Comparison of ENCODE assay signal across 8 mouse cellular contexts in the genomic region with DNA sequence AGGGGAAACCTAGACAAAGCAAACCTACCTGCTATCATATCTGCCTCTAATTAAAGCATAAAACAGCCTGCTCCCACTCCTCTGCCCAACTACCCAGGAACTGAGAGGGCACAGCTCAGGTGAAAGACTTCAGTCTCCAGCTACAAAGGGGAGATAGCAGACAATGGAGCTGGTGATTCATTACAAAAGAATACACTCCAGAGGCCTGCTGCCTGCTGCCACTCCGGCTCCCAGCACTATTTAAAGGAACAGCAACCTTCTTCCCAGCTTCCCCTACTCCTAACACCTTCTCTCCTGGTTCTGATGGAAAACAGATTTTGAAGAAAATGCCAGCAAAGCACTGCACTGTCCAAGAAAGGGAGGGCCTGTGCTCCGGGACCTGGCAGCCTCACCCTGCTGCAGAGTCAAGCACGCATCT.
DNase-seq lines count a peak whose midpoint lies in the region; ATAC-seq lines count a peak whose summit lies in the region.

No protein-coding gene starts in this region.

- no peaks in the 10 kb centered on the region for H3K27me3 ChIP-seq in kidney, embryonic 14.5 days (ENCODE audit: control insufficient read depth, insufficient read depth, low read length)
- H3K27me3 ChIP-seq in forebrain, embryonic 11.5 days (ENCODE audit: control insufficient read depth, insufficient read depth, low read length) = no peaks in the 10 kb centered on the region
- H3K27me3 ChIP-seq in hindbrain, embryonic 13.5 days = no peaks in the 10 kb centered on the region

- peaks cover 19% of the 10 kb centered on the region for H3K4me1 ChIP-seq in kidney, embryonic 14.5 days (ENCODE audit: control insufficient read depth, insufficient read depth, low read length)
- peaks cover 16% of the 10 kb centered on the region; the same call in 1 of the 2 replicates for H3K4me1 ChIP-seq in forebrain, embryonic 11.5 days (replicated peaks; ENCODE audit: control insufficient read depth, insufficient read depth, low read length)
- peaks cover 58% of the 10 kb centered on the region for H3K4me1 ChIP-seq in hindbrain, embryonic 13.5 days (replicated peaks)

- peak overlapping the region; percentile 62 for H3K4me2 ChIP-seq in kidney, embryonic 14.5 days (replicated peaks; ENCODE audit: low read depth, low read length)
- peak overlapping the region; percentile 77 for H3K4me2 ChIP-seq in forebrain, embryonic 11.5 days (ENCODE audit: low read depth, low read length, severe bottlenecking)
- peak overlapping the region; percentile 95 for H3K4me2 ChIP-seq in hindbrain, embryonic 13.5 days

- H3K36me3 ChIP-seq in kidney, embryonic 14.5 days (ENCODE audit: control insufficient read depth, insufficient read depth, low read length) = no peaks in the 10 kb centered on the region
- H3K36me3 ChIP-seq in forebrain, embryonic 11.5 days (ENCODE audit: control insufficient read depth, insufficient read depth, low read length) = no peaks in the 10 kb centered on the region
- H3K36me3 ChIP-seq in hindbrain, embryonic 13.5 days = no peaks in the 10 kb centered on the region

- ATAC-seq in kidney, embryonic 14.5 days (ENCODE audit: low FRiP score, low TSS enrichment) = no peak
- no peak for ATAC-seq in forebrain, embryonic 11.5 days (replicated peaks; ENCODE audit: low FRiP score)
- ATAC-seq in hindbrain, embryonic 13.5 days (ENCODE audit: low FRiP score) = no peak

- no peaks in the 10 kb centered on the region for H3K9me3 ChIP-seq in kidney, embryonic 14.5 days (ENCODE audit: control insufficient read depth, low read length)
- no peaks in the 10 kb centered on the region for H3K9me3 ChIP-seq in forebrain, embryonic 11.5 days (ENCODE audit: control insufficient read depth, low read length)
- H3K9me3 ChIP-seq in hindbrain, embryonic 13.5 days = no peaks in the 10 kb centered on the region

- H3K9ac ChIP-seq in kidney, embryonic 14.5 days (ENCODE audit: low read depth, low read length) = peak overlapping the region; percentile 3; the same call in 1 of the 2 replicates
- H3K9ac ChIP-seq in forebrain, embryonic 11.5 days (ENCODE audit: low read length) = peak overlapping the region; percentile 45
- peak overlapping the region; percentile 94 for H3K9ac ChIP-seq in hindbrain, embryonic 13.5 days

- no peak for DNase-seq in kidney, postnatal 25 days
- peak; percentile 69 for DNase-seq in ZHBTc4 (ENCODE audit: low read depth, low spot score)
- DNase-seq in forebrain, embryonic 11.5 days (ENCODE audit: low spot score) = peak; percentile 51
- DNase-seq in lung, postnatal 14 days = peak; percentile 25
- DNase-seq in frontal cortex, postnatal 14 days (ENCODE audit: low spot score in 2 of 2) = no peak
- no peak for DNase-seq in left cerebral cortex, adult 18-20 months (ENCODE audit: low spot score in 2 of 2)

- H3K27ac ChIP-seq in kidney, embryonic 14.5 days (ENCODE audit: low read depth, low read length) = peak overlapping the region; percentile 91
- peak overlapping the region; percentile 26; the same call in 1 of the 2 replicates for H3K27ac ChIP-seq in forebrain, embryonic 11.5 days (ENCODE audit: low read depth, low read length)
- H3K27ac ChIP-seq in hindbrain, embryonic 13.5 days = peak overlapping the region; percentile 93

- H3K4me3 ChIP-seq in kidney, embryonic 14.5 days (ENCODE audit: low read length) = peak overlapping the region; percentile 50
- H3K4me3 ChIP-seq in forebrain, embryonic 11.5 days (ENCODE audit: low read depth, low read length) = peak overlapping the region; percentile 47
- H3K4me3 ChIP-seq in hindbrain, embryonic 13.5 days = peak overlapping the region; percentile 75

- WGBS in kidney, embryonic 14.5 days = 13% methylated on average over 3 of the region's 3 CpGs
- WGBS in forebrain, embryonic 11.5 days = 22% methylated on average over 3 of the region's 3 CpGs
- WGBS in hindbrain, embryonic 13.5 days = 10% methylated on average over 3 of the region's 3 CpGs

Comparison
In these comparisons a context has a peak if more than half of its experiments do, and no peak if none do; other contexts are left out.
1. H3K27ac ChIP-seq: peak in every context shown above with its lines; median percentile 93 in hindbrain, embryonic 13.5 days; 91 in kidney, embryonic 14.5 days; 26 in forebrain, embryonic 11.5 days.
2. H3K9ac ChIP-seq: peak in every context shown above with its lines; median percentile 94 in hindbrain, embryonic 13.5 days; 45 in forebrain, embryonic 11.5 days; 3 in kidney, embryonic 14.5 days.
3. DNase-seq: peak in ZHBTc4 (single experiment), forebrain, embryonic 11.5 days (single experiment) and lung, postnatal 14 days (single experiment); none in kidney, postnatal 25 days (0 of 2), frontal cortex, postnatal 14 days (0 of 2) and left cerebral cortex, adult 18-20 months (0 of 2).
4. Peak in every context shown above with its lines, with median percentiles within 50 percentile points of each other: H3K4me2 ChIP-seq and H3K4me3 ChIP-seq.